Mouse (Mus musculus) heart, adult 11 months (tissue): ENCODE measurements around the gene Eps8l3.
A peak's percentile ranks its signal among the peaks of the same experiment; 100 is the strongest.

Source experiments
- DNase-seq: peaks from one replicate; pipeline ENCODE4 v3.0.0; 2022

Gene Eps8l3

DNA sequence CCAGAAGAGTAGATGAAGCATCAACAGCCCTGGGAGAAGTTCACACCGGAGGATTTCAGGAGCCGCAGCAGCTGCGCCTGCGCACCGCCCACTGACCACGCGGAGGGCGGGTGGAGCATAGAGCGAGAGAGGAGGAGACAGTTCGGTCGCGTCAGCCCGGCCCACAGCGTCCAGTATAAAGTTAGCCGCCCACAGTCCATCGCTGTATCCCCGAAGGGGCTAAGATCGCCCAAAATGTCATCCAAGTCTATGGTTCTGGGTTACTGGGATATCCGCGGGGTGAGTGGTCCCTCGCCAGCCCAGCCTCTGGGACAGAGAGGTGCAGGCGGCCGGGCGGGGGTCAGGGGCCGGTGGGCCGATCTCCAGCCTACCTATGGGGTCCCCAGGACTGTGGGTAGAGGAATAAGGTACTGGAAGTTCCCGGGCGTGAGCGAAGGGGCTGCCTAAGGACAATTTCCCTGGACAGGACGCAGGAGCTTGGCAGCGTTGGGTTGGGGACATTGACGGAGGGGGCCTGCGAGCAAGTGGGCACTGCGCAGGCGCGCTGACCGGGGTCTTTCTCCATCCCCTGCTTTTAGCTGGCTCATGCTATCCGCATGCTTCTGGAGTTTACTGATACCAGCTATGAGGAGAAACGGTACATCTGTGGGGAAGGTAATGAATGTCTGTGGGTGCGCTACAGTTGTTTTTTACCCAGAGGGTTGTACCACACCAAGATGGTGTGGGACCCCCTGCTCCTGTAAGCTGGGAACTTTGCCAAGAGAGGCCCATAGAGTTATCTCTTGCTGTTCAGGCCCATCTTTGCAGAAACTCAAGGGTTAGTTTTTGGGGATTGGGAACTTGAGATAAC is 18.9 kb downstream of the Eps8l3 start, which contains the start of gene Gstm5:
Gene Gstm5 (plus strand): TSS at position 102 of the 850 bp plus-strand sequence.
- DNase-seq = peak; percentile 99

DNA sequence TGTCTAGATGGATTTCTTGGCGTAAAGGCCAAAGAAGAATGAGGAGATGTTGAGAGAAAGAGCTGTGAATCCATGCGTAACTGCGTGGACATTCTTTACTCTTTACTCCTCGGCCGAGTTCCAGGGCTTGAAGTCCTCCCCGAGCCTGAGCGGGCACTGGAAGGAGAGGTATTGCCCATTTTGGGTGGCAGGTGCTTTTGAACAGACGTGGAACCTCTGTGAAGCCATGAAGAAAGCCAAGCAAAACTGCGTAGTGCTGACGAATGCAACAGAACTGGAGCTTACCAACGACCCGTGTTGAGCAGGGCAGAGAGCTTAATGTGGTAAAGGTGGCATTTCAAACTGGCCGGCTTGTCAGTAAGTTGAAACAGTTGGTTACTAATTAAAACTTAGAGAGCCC is 21.7 kb downstream of the Eps8l3 start:
- DNase-seq = no peak

DNA sequence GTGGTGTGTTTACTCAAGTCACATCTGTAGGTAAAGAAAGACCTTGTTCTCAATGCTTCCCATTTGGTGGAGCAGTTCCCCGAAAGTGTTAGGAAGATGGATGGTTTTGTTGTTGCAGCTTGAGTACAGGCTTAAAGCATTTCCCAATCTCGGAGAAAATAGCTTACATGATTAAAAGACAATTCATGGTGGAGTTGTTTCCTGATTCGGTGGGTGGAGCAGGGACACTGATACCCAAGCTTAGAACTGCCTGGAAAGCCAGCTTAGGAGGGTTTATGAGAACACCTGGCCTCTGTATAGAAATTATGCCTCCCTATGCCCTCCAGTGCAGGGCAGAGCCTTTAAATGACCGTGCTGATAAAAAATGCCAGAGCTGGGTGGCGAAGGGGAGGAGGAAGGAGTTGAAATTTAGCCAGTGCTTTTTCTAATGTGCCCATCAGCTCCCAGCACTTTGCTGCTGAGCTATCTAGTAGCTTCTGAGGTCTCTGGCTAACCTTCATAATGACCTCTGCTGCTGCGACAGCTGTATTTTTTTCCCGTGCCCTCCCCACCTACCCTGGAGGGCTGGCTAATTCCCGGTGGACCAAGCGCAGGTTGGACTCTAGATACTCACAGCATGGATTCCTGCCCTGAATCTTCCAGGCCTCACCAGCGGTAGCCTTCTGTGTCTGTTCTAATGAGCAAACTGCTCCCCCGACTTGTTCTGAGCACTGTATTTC is 24.1 kb downstream of the Eps8l3 start:
- no peak for DNase-seq

DNA sequence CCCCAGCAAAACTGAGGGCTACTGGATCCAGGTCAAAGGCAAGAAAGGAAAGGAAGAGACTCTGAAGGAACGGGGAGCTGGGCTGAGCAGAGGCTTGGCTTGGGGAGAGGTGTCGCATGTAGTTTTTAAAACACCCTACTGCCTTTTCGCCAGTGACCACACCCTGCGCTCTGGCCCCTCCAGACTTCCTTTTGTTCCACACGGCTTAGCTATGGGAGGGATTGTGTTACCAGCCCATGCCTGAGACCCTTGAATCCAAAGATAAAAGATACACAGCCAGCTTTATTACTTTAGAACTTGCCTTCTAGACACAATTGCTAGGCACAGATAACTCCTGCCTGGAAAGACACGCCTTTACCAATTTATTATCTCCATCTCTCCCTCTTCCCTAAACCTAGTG is 28.9 kb downstream of the Eps8l3 start:
- no peak for DNase-seq

DNA sequence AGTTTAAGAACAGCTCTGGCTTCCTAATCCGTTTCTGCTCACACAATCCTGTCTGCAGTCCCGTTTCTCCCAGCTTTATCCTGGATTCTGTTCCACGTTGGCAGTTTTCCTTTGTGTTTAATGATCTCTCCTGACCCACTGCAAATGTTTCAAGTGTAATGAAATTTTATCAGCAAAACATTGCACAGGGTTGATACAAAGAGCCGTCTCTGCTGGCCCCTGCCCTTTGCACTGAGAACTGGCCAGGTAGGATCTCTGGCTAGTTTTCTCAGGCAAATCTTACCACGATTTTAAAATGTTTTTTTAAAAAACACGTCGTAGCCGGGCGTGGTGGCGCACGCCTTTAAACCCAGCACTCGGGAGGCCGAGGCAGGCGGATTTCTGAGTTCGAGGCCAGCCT is 39.6 kb downstream of the Eps8l3 start:
- DNase-seq = no peak

DNA sequence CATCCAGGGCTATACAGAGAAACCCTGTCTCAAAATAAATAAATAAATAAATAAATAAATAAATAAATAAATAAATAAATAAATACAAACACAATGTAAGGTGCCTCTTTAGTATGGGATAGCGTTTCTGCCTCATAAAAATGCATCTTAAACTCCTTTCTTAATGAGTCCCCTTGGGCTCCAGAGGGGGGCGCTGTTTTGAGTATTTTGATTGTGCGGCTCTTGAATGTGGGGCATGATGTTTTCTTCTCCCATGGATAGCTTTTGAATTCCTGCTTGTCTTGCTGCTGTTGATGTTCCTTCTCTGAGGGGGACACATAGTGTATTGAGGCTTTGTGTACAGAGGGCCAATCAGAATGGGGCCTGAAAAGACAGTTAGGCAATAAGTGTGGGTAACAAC is 40.1 kb downstream of the Eps8l3 start:
- no peak for DNase-seq

DNA sequence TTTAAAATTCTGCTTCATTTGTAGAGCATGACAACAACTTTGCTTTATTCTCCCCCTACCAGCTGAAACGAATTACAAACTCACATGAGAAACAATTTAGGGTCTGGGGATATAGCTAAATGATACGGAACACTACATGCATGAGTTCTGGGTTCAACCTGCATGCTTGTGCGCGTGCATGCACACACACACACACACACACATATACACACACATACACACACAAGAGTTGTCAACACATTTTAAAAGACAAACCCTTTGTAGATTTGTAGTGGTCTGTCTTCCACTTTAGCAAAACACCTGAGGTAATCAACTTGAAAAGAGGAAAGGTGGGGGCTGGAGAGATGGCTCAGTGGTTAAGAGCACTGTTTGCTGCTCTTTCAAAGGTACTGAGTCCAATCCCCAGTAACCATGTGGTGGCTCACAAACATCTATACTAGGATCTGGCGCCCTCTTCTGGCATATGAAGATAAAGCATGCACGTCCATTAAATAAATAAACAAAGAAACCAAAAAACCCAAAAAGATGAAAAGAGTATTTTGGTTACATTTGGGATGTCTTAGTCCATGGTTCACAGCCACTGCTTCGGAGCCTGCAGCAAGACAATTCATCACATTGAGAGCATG is 40.9 kb downstream of the Eps8l3 start:
- no peak for DNase-seq

DNA sequence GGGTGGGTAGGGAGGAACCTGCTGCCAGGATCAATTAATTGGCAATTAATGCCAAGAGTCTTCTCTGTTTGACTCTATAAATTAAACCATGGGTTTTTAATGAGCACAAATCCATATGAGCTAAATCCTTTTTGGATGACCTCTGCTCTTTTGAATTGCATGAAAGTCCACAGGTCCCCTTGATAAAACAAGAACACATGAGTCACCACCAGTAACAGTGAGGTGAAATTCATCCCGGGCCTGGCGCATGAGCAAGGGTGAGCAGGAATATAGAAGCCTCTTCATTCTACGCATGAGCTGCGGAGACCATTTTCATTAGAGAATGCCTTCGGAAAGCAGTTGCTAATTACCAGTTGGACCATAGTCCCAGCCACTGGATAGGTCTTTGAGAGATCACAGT is 43.3 kb downstream of the Eps8l3 start:
- DNase-seq = no peak

DNA sequence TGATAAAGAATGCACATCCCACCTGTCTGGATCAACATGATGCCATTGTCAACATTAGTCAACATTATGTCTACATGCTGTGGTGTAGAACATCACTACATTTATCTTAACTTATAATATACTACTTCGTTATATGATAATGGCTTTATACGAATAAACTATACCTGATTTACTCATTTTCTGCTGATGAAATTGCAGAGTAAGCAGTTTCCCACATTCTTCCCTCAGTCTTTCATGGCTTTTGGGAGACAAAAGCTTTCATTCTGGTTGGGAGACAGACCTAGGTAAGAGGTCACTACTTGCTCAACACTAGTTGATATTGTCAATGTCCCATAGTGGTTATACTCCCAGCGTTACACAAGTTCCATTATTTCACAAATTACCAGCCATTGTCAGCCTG is 48.3 kb downstream of the Eps8l3 start:
- DNase-seq = no peak

DNA sequence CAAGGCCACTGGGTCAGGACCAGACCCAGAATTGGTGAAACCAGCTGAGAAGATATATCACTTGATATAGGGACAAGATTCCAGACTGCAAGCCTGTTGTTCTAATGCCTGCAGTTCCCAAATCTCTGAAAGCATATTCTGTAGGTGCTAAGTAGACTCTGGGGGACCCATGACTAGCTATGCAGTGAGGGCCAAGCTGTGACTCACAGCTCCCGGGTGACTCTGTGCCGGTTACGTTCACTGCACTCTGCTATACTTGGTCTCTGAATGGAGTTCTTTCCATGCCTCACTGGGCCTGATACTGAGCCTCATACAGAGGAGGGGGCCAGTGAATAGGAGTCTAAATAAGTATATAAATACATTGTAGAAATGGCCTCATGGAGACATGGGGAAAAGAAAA is 50.8 kb downstream of the Eps8l3 start:
- DNase-seq = no peak

DNA sequence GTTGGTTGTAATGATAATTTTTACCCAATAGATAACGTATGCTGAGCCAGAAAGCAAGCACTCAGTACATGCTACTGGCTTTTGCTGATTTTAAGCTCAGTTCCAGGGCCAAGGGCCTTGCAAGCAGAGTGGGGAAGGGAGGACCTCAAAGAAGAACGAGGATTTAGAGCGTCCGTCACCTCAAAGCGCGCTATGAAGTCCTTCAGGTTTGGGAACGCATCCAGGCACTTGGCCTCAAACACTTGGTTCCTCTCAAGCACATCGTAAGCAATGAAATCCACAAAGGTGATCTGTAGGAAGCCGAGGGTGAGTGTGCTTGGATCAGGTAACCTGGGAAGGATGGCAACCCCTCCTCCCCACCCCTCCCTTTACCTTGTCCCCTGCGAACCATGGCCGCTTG is 51.7 kb downstream of the Eps8l3 start:
- DNase-seq = no peak

DNA sequence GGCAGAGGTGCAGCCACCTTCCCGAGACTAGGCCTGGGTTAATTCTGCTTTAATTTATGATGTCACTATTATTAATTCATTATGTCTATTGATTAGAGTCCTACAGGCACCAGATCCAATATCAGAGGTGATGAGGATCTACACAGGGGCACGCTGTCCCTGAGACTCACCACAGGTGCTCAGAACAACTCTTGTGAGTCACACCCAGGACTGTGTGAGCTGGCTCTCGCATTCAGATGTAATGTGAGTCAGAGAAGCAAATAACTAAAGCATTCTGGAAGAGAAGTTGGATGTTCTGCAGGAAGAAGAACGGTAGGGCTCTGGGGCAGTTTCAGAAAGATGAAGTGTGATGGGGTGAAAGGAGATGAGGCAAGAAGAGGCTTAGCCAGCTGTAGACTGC is 52.2 kb downstream of the Eps8l3 start:
- no peak for DNase-seq

DNA sequence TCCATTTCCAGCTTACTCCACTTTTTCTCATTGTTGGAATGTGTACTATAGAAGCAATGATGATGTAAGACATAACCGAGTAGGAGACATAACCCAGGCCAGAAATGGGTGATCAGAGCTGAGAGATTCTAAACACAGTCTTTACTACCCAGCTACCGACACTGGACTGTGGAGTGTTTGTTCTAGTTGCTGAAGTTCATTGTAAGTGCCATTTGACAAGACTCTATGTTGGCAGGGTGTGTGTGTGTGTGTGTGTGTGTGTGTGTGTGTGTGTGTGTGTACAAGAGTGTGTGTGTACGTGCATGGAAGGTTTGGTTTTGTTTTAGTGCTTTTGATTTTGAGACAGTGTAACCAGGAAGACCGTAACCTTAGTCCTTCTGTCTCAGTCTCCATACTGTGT is 52.7 kb downstream of the Eps8l3 start:
- no peak for DNase-seq

DNA sequence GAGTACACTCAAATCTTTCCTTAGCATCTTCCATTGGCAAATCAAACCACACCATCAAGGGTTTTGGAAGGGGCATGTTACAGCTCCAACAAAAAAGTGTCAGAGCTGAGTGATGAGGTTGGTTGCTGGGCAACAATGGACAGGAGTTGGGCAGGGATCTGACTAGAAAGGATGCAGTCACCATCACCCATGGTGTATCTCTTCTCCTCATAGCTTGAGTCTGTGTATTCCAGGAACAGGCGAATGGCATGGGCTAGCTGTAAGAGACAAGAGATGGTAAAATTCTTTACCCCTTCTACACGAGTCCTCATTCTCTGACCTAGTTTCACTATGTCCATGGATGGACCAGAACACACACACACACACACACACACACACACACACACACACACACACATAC is 54.1 kb downstream of the Eps8l3 start:
- DNase-seq = no peak

DNA sequence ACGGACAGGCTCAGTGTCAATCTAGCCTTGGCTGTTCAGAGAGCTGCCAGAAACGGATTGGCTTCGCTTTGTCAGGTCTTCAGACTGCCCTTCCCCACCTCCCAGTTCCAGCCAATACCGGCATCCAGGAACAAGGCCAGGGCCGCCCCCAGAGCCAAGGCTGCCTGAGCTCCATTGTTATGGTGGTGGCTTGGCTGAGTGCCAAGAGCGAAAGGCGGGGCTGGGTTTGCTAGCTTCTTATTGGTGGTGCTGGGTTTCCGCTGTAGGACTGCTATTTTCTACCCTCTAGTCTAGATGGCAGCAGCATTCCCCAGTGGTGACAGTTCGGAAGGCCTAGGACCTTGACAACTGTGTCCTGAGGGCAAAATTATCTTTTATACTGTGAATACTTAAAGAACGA is 54.6 kb downstream of the Eps8l3 start, which contains the start of gene Gstm7:
Gene Gstm7 (minus strand): TSS at position 148 of the 400 bp plus-strand sequence.
- DNase-seq = peak; percentile 100

DNA sequence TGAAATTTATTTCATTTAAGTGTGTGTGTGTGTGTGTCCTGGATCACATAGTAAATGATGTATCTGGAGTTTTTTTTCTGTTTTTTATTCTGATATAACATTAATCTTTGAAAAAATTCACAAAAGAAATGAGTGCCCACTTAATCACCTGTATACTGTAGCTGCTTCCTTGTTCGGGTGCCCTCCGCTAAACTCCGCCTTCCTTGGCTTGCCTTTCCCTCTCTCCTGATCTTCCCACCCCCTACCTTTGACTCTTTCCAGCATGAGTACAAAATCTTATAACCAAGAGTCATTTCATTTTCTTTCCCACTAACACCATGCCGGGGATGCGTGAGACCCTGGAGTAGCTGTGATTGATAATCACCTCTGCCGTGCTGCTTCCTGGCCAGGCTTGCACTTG is 55.1 kb downstream of the Eps8l3 start:
- no peak for DNase-seq

DNA sequence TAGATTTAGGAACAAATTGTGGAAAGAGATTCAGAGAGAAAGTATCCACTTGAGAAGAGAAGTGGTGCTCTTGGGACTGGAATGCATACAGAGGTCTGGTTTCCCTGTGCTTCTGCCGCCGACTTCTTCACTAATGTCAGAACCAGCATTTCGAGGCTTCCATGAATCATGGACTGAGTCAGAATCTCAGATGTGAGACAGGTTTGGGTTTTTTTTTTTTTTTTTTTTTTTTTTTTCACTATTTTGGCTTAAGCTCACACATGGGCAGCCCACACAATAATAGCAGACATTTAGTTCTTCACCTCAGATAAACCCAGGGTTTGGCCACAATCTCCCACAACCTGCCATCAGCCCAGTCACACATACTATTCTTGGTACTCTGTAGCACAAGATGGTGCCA is 58.2 kb downstream of the Eps8l3 start:
- DNase-seq = no peak

DNA sequence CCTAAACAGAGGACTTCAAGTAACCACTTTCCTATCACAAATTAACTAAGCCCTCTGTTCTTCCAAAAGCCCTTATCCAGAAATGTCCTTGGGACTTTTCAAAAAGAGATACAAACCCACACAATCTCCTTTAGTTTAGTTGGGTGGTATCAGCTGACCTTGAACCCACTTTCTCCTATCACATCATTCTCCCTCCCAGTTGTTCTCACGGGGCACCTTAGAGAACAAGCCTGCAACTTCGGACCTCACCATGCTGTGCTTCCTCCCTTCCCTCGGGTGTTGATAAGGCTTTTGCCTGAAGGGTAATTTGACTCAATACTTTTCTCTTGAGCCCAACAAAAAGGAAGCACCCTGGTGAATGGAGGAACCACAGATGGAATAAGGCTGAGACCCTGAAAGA is 58.9 kb downstream of the Eps8l3 start:
- no peak for DNase-seq

DNA sequence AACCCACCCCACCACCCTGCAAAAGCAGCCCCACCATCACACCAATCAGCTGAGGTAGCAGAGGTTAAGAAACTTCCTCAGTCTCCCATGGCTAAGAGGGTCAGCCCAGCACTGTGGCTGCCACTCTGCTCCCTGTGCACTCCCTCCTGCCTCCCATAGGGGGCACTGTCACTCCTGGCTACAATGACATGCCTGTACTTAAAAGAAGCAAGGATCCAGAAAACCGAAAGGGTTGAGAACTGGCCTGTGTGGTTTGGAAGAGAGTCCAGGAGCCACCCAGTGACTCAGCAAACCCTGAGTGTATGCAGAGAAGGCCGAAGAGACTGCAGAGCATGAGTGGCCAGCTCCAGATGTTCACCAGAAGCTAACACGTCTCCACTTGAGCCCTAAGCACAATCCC is 62.4 kb downstream of the Eps8l3 start:
- DNase-seq = peak; percentile 99

DNA sequence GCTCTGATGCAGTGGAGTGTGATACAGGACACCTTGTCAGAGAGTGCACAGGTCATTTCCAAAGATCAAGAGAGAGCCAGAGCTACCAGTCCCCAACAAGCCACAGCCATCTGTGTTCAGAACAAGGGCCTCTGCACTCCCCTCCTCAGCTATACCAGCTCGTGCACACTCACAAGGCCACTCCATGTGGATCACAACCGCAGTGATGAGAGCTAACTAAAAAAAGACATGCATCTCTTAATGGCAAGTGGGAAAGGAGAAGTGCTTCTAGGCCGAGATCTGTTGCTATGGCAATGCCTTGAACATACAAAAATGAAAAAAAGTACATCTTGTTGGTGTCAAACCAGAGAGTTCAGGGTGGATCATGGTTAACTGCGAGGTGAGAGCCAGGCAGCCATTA is 62.8 kb downstream of the Eps8l3 start:
- no peak for DNase-seq

DNA sequence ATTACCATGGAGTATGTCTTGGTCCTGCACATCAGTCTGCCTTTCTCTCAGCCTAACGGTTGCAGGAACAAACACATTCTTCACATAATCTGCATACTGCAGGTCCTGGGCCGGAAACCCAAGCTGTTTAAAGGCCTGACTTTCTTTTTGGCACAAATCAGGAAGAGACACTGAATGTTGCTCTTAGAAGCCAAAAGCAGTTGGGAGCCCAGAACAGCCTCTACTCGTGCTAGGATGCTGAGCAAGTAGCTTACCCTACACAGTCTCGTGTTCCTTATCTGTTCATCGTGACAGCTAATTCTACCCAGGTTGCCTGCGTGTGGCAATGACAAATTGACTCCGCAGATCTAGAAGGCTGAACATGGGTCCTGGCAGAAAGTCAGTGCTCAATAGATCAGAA is 63.5 kb downstream of the Eps8l3 start:
- no peak for DNase-seq

DNA sequence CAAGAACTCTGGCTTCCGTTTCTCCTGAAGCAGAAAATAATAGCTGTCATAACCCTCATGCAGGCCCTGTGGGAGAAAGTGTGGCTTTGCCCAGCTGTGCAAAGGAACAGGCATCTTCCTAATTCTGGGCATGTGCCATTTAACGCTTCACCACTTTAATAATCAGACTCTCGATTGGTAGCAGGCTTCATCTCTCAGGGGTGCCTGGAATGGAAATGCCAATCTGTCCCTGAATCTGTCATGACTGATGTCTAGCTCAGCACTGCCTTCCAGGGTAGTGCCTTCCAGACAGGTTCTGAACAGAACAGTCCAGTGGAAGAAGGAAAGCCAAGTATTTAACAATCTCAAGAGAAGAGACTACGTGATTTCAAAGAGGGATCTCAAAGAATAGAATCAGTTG is 64.2 kb downstream of the Eps8l3 start:
- no peak for DNase-seq
